Mouse (Mus musculus) 3134 (cell line): ENCODE measurements around the gene Scn4b.

Experiments used
- DNase-seq: peaks from one replicate; pipeline ENCODE4 v3.0.0-alpha.2; 2011; ENCODE audit warnings: low spot score; ENCODE audit not compliant: insufficient read length; ENCODE audit errors: extremely low read depth

Scn4b gene

DNA sequence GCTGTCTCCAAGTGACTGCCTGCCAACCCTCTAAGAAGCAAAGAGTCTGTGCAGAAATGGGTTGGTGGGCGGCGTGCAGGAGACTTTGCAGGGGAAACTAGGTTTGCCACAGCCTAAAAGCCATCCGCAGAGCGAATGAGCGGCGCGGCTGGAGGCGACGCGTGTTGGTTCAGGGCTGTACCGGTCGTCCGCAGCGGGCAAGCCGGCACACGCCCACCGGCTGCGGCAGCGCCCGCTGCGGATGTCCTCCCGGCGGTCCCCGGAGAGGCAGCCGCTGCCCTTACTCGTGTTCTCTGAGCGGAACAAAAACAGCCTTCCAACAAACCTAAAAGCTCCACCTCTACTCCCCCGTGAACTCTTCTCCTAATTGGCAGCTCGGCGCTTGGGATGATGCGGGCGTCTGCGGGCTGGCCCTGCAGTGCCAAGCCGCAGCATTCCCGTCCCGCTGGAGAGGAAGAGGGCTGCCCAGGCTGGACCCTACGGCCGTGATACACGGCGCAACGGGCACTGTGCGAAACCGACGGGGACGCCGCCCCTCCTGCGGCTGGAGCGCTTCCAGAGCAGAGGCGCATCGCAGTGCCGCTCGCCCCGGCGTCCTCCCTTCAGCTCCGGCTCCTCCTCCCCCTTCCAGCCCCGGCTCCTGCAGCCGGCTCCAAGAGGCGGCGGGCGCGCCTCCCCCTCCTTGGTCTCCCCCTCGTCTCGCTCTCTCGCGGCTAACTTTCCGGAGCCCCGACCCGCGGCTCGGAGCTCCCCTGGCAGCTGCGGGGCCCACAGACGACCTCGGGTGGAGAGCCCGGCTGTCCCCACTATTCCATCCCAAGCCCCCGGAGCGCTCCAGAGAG, at the start of gene Scn4b:
TSS of gene Scn4b (plus strand) at position 205 of the 842 bp plus-strand sequence.
- no peak for DNase-seq

GRCm38 (mm10) chr9:45090811-45091210, 47.4 kb upstream of the Scn4b start:
- no peak for DNase-seq

DNA sequence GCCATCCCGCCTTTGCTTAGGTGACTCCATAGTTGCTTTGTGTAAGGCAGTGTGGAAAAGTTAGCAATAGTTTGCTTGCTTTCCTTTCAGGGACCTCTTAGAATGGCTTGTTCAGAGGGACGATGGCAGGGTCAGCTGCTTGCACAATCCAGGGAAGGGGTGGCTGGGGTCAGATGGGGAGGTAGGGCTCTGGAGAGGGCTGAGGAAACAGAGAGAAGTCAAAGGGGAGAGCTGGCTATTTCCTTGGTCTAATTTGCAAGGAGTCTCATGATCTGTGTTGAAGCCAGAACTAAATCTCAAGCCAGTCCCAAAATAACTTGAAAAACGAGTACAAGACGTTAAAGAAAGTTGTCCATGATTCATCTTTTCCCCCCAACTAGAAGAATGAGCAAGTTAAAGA, 45.6 kb upstream of the Scn4b start:
- no peak for DNase-seq

- no peak for DNase-seq
These were observed 42.9 kb upstream of the Scn4b start for GRCm38 (mm10) chr9:45095149-45095937.

DNA sequence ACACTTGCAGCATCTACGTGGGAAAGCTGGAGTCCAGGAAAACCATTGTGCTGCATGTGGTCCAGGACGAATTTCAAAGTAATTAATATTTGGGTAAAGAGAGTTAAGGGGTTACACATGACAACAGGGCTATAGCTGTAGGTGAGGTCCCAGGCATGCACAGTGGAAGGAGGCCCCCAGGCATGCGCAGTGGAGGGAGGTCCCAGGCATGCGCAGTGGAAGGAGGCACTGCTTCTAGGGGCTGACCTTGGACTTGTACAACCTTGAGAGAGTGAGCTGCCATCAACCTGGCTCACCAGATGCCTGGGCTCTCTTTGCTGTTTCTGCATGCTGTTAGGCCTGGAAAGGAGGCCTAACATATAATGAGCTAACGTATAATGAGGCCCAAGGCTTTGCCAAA, 40.3 kb upstream of the Scn4b start:
- no peak for DNase-seq

DNA sequence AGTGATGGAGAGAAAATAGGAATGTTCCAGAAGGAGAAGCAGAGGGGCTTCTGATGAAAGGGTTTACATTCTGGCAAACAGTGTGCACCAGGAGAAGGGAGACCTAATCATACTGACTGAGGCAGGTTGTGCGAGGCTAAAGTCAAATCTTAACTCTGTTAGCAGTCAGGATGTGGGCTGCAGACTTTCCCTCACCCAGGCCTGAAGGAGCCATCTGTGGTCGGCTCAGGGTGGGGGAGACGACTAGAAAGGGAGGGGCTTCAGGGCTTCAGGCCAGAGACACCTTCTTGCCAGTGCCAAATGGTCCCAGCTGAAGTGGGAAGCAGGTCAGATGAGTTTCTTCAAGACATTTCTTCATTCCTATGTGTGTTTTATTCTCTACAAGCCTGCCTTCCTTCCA, 39.8 kb upstream of the Scn4b start:
- DNase-seq, result no peak

- DNase-seq, result no peak
These were observed 35.7 kb upstream of the Scn4b start for GRCm38 (mm10) chr9:45102528-45102927.

DNA sequence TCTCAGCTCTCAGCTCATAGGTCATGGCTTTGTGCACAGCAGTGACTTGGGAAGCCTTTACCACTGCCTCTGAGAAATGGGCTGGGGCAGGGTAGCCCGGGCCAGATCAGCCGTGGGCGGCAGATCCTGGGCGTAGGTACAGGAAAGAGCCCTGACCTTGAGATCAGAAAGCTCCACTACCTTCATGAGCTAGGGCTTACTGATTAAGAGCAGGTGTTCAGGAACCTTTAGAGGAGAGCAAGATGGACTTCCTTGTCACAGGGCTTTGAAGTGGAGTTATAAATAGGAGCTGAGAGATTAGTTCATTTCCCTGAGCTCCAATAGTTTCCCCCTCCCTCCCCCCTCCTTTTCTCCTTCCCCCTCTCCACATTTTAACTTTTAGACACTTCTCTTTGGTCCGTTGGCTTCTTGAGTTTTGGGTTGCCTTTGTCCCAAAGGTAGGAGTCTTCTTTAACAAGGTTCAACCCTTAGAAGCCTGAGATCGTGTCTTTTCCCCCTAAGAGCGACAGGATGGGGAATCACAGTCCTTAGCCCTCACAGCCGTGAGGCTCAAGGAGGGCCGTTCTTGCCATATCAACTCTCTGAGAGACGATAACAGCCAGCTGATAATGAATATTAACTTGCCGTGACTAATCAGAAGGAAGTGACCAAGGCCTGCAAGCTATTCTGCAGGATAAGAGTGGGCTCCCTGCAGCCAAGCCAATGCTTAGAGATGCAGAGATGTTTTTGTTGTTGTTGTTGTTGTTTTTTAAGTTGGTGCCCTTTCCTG, 34.8 kb upstream of the Scn4b start:
- DNase-seq, result no peak

DNA sequence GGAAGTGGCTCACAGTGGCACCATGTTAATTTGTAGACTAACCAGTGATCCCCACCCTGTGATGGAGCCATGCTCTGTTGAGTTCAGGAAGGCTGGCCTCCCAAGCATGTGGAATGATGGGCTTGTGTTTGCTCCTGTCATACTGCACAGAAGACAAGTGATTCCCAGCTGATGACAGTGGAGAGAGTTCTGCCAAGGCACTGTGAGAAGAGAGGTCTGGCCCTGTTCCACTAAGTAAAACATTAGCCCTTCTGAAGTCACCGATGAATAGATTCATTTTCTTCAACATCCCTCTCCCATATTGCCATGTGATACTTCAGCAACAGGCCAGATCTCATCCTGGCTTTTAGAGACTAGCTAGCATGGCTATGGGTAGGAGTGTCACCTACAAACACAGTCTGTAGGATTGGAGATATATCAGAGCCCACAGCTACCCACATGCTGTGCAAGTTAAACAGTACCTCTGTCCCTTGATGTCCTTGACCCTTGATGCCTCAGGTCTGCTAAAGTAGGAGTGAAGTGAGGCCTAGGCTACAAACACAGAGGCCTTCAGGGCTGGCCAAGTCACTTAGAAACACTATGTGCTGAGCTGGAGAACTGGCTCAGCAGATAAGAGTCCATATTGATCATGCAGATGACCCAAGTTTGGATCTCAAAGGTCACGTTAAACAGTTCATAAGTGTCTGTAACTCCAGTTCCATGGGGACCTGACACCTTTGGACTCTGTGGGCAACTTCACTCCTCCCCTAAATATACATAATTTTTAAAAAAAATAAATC, 32.4 kb upstream of the Scn4b start:
- DNase-seq, result no peak

GRCm38 (mm10) chr9:45115706-45116105, 22.5 kb upstream of the Scn4b start:
- no peak for DNase-seq

GRCm38 (mm10) chr9:45116819-45117218, 21.4 kb upstream of the Scn4b start:
- DNase-seq, result no peak

GRCm38 (mm10) chr9:45117741-45118431, 20.3 kb upstream of the Scn4b start, which contains the start of gene Scn2b:
Scn2b (plus strand) TSS chr9:45117782.
- DNase-seq, result no peak

GRCm38 (mm10) chr9:45118552-45118951, 19.6 kb upstream of the Scn4b start:
- DNase-seq, result no peak

- no peak for DNase-seq
These were observed 18.8 kb upstream of the Scn4b start for GRCm38 (mm10) chr9:45119316-45119953.

DNA sequence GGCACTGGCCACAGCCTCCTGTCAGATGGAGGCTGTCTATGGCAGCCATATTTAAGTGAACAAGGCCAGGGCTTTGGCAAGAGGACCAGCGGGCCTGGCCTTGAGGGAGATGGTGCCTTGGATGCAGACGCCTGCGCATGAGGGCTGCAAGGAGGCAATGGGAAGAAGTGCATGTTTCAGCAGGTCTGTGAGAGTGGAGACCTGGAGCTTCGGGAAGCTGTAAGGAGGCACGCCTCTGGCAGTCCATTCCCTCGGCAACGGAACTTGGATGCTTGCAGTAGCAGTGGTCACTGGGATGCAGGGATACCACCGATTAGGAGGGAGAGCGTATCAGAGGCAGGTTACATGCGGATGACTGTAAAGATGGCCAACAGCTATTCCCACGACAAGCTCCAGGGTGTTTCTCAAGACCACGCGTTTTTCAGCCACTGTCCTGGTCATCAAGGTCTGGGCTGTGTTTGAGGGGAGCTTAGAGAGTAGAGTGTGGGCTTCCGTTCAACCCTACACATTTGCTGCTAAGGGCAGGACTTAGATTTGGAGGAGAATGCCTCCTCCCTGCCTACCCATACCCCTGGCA, 18.2 kb upstream of the Scn4b start:
- DNase-seq, result no peak

DNA sequence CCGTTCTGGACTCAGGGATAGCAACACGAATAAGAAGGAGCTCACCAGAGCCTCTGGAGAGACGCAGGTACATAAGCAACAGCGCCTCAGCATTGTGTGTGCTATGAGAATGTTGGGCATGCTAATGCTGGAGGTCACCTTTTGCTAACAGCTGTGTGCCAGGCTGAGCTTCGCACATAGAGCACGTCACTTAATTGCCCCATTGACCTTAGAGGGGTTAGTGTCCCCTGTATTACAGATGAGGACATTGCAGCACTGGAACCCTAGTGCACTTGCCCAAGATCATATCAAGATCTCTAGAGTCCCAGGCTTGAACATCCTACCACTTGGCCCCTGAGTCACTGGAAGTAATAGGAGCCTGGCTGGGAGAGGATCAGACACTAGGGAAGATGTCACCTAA, 17.6 kb upstream of the Scn4b start:
- no peak for DNase-seq

DNA sequence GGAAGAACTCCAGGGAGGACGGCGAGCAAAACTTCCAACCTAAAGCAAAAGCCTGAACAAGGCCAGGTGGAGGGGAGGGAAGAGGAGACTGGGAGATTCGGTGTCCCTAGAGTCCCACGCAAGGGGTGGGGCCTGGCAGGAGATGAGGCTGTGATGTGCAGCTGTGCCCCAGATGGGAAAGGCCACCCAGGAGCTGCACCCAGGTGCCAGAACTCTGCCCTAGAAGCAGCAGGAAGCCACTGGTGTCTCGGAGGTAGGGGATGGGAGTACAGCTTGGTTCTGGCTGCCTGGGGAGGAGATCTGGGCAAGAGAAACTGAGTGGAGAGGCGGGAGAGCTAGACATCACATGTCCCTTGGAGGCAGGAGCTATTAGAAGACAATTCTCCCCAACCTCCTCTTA, 17.2 kb upstream of the Scn4b start:
- DNase-seq, result no peak

DNA sequence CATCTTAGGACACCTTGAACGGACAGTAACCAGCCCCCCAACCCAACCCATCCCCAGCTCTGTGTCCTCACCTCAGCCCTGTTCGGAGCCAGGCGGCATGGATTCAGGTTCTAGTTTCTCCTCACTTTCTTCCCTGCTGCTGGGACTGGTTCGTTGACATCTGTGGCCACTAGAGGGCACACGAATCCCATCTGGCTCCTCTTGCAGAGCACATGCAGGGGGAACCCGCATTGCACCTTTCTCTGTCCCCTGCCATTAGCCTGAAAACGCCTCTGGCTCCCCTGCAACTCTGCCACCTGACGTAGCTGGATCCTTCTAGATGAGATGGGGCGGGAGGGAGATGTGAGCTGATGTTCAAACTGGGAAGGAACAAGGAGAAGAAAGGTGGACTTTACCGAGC, 16.4 kb upstream of the Scn4b start:
- DNase-seq, result no peak

DNA sequence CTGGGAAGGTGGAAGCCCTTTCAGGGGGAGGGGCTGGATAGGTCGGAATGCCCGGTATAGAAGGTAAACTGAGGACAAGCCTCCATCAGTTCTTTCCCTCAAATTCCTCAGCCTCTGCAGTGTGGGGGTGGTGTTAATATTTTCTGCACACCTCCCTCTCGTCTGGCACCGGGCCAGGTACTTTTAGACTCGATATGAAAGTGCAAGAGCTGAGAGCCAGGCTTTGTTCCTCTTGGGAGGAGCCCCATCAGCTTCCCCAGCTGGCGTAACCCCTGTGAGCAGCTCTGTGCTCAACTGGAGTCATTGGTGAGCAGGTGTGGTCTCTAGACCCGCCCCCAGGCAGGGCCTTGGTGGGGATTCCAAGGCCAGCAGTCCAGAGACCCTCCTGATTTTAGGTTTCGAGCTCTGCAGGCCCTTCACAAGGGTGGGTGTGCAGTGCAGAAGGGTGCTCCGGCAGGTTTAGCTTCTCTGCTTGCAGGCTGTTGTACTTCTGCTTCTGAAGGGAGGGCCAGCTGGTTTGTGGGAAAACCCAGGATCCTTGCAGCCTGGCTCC, 15.9 kb upstream of the Scn4b start:
- DNase-seq, result no peak
